Mouse (Mus musculus): Measurements from ENCODE around the gene Foxj3. TPM values are rescaled to one million over a fixed set of nuclear protein-coding genes. Genes with fewer than 3 reads are reported as not detected.

The Foxj3 gene
- polyA plus RNA-seq, 1 experiment: 13.1 TPM

GRCm38 (mm10) chr4:119663409-119664095 is 126.7 kb downstream of the Foxj3 start:
- Histone ChIP-seq H3K4me3 (no peak overlapping the region), H3K79me2 (ENCODE audit: control insufficient read depth, insufficient read depth) (no peaks in the 10 kb centered on the region), H3K36me3 (ENCODE audit: control insufficient read depth, insufficient read depth) (no peaks in the 10 kb centered on the region), H3ac (ENCODE audit: control insufficient read depth, insufficient read length) (no peak overlapping the region), H3K27me3 (ENCODE audit: control insufficient read depth, insufficient read depth, insufficient read length) (peaks cover 3% of the 10 kb centered on the region), H3K4me2 (ENCODE audit: low read depth) (peak overlapping the region; percentile 48)
- no peak for TF ChIP-seq POLR2A (IDR thresholded peaks at IDR 0.05; ENCODE audit: insufficient read length, low read depth)
- TF ChIP-seq MYOG (IDR thresholded peaks at IDR 0.05; ENCODE audit: control insufficient read depth in 1 of 3, insufficient read depth in 1 of 3, insufficient read length in 2 of 3, low read depth in 2 of 3): no peak
- TF ChIP-seq REST (IDR thresholded peaks at IDR 0.05; ENCODE audit: insufficient read depth, insufficient read length): no peak
- no peak for TF ChIP-seq USF1 (IDR thresholded peaks at IDR 0.05; ENCODE audit: low read depth)
- no peak for TF ChIP-seq SRF (IDR thresholded peaks at IDR 0.05; ENCODE audit: control insufficient read depth, insufficient read length, low read depth)
- TF ChIP-seq CEBPB (IDR thresholded peaks at IDR 0.05; ENCODE audit: insufficient read depth, poor library complexity, severe bottlenecking): no peak
- TF ChIP-seq POLR2AphosphoS2 (IDR thresholded peaks at IDR 0.05; ENCODE audit: insufficient read length, low read depth): no peak
- TF ChIP-seq MAX (IDR thresholded peaks at IDR 0.05; ENCODE audit: low read depth): no peak
- TF ChIP-seq TCF3 (IDR thresholded peaks at IDR 0.05; ENCODE audit: insufficient read length, low read depth): no peak
- no peak for TF ChIP-seq TCF12 (IDR thresholded peaks at IDR 0.05; ENCODE audit: insufficient read depth, poor library complexity, severe bottlenecking)
- TF ChIP-seq E2F4 (IDR thresholded peaks at IDR 0.05; ENCODE audit: insufficient read depth): no peak
- no peak for TF ChIP-seq MYOD1 (IDR thresholded peaks at IDR 0.05; ENCODE audit: control insufficient read depth in 1 of 3, insufficient read length in 2 of 3, low read depth in 2 of 3)

DNA sequence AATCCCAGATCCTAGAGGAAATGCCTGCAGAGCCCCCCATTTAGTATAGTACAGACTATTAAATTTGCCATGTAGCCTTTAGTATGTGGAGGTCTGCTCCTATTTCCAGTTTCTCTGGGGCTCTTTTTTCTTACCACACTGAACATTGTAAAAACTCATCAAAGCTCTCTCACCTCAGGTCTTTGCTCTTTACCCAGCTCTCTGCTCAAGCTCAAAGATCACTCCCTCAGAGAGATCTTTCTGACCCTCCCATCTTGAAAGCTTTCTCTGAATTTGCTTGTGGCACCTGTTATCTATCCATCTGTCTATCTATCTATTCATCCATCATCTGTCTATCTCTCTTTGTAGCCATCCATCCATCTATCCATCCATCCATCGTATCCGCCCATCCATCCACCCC is 128.4 kb downstream of the Foxj3 start:
- no peak overlapping the region for H3K4me3 ChIP-seq

GRCm38 (mm10) chr4:119666116-119666515 is 129.3 kb downstream of the Foxj3 start:
- Histone ChIP-seq H3K79me2 (ENCODE audit: control insufficient read depth, insufficient read depth) (no peaks in the 10 kb centered on the region), H3ac (ENCODE audit: control insufficient read depth, insufficient read length) (no peak overlapping the region), H3K4me2 (ENCODE audit: low read depth) (no peak overlapping the region), H3K27me3 (ENCODE audit: control insufficient read depth, insufficient read depth, insufficient read length) (peaks cover 25% of the 10 kb centered on the region), H3K36me3 (ENCODE audit: control insufficient read depth, insufficient read depth) (no peaks in the 10 kb centered on the region), H3K4me3 (no peak overlapping the region)
- TF ChIP-seq POLR2A (IDR thresholded peaks at IDR 0.05; ENCODE audit: insufficient read length, low read depth) (no peak), POLR2AphosphoS2 (IDR thresholded peaks at IDR 0.05; ENCODE audit: insufficient read length, low read depth) (no peak), USF1 (IDR thresholded peaks at IDR 0.05; ENCODE audit: low read depth) (no peak), REST (IDR thresholded peaks at IDR 0.05; ENCODE audit: insufficient read depth, insufficient read length) (no peak), MYOG (IDR thresholded peaks at IDR 0.05; ENCODE audit: control insufficient read depth in 1 of 3, insufficient read depth in 1 of 3, insufficient read length in 2 of 3, low read depth in 2 of 3) (no peak), E2F4 (IDR thresholded peaks at IDR 0.05; ENCODE audit: insufficient read depth) (no peak), MAX (IDR thresholded peaks at IDR 0.05; ENCODE audit: low read depth) (no peak), SRF (IDR thresholded peaks at IDR 0.05; ENCODE audit: control insufficient read depth, insufficient read length, low read depth) (no peak), MYOD1 (IDR thresholded peaks at IDR 0.05; ENCODE audit: control insufficient read depth in 1 of 3, insufficient read length in 2 of 3, low read depth in 2 of 3) (no peak)

More for the DNA sequence above, 128.4 kb downstream of the Foxj3 start:
- no peaks in the 10 kb centered on the region for H3K36me3 ChIP-seq (ENCODE audit: control insufficient read depth, insufficient read depth)
- no peak overlapping the region for H3ac ChIP-seq (ENCODE audit: control insufficient read depth, insufficient read length)
- TF ChIP-seq POLR2A (IDR thresholded peaks at IDR 0.05; ENCODE audit: insufficient read length, low read depth): no peak
- TF ChIP-seq POLR2AphosphoS2 (IDR thresholded peaks at IDR 0.05; ENCODE audit: insufficient read length, low read depth): no peak
- TF ChIP-seq E2F4 (IDR thresholded peaks at IDR 0.05; ENCODE audit: insufficient read depth): no peak
- no peak for TF ChIP-seq SRF (IDR thresholded peaks at IDR 0.05; ENCODE audit: control insufficient read depth, insufficient read length, low read depth)
- no peak for TF ChIP-seq USF1 (IDR thresholded peaks at IDR 0.05; ENCODE audit: low read depth)
- no peak for TF ChIP-seq MYOD1 (IDR thresholded peaks at IDR 0.05; ENCODE audit: control insufficient read depth in 1 of 3, insufficient read length in 2 of 3, low read depth in 2 of 3)
- TF ChIP-seq REST (IDR thresholded peaks at IDR 0.05; ENCODE audit: insufficient read depth, insufficient read length): no peak
- TF ChIP-seq TCF12 (IDR thresholded peaks at IDR 0.05; ENCODE audit: insufficient read depth, poor library complexity, severe bottlenecking): no peak
- no peak for TF ChIP-seq TCF3 (IDR thresholded peaks at IDR 0.05; ENCODE audit: insufficient read length, low read depth)
- no peak overlapping the region for H3K4me2 ChIP-seq (ENCODE audit: low read depth)
- no peaks in the 10 kb centered on the region for H3K79me2 ChIP-seq (ENCODE audit: control insufficient read depth, insufficient read depth)
- peaks cover 16% of the 10 kb centered on the region for H3K27me3 ChIP-seq (ENCODE audit: control insufficient read depth, insufficient read depth, insufficient read length)

- Histone ChIP-seq H3K79me2 (ENCODE audit: control insufficient read depth, insufficient read depth) (no peaks in the 10 kb centered on the region), H3K4me3 (no peak overlapping the region), H3K27me3 (ENCODE audit: control insufficient read depth, insufficient read depth, insufficient read length) (peaks cover 26% of the 10 kb centered on the region), H3K4me2 (ENCODE audit: low read depth) (no peak overlapping the region), H3ac (ENCODE audit: control insufficient read depth, insufficient read length) (no peak overlapping the region), H3K36me3 (ENCODE audit: control insufficient read depth, insufficient read depth) (no peaks in the 10 kb centered on the region)
- TF ChIP-seq REST (IDR thresholded peaks at IDR 0.05; ENCODE audit: insufficient read depth, insufficient read length): no peak
- no peak for TF ChIP-seq SRF (IDR thresholded peaks at IDR 0.05; ENCODE audit: control insufficient read depth, insufficient read length, low read depth)
- no peak for TF ChIP-seq E2F4 (IDR thresholded peaks at IDR 0.05; ENCODE audit: insufficient read depth)
- no peak for TF ChIP-seq POLR2AphosphoS2 (IDR thresholded peaks at IDR 0.05; ENCODE audit: insufficient read length, low read depth)
- TF ChIP-seq MYOG (IDR thresholded peaks at IDR 0.05; ENCODE audit: control insufficient read depth in 1 of 3, insufficient read depth in 1 of 3, insufficient read length in 2 of 3, low read depth in 2 of 3): no peak
- no peak for TF ChIP-seq POLR2A (IDR thresholded peaks at IDR 0.05; ENCODE audit: insufficient read length, low read depth)
- TF ChIP-seq TCF3 (IDR thresholded peaks at IDR 0.05; ENCODE audit: insufficient read length, low read depth): no peak
- TF ChIP-seq USF1 (IDR thresholded peaks at IDR 0.05; ENCODE audit: low read depth): no peak
- no peak for TF ChIP-seq MYOD1 (IDR thresholded peaks at IDR 0.05; ENCODE audit: control insufficient read depth in 1 of 3, insufficient read length in 2 of 3, low read depth in 2 of 3)
- no peak for TF ChIP-seq CEBPB (IDR thresholded peaks at IDR 0.05; ENCODE audit: insufficient read depth, poor library complexity, severe bottlenecking)
- TF ChIP-seq MAX (IDR thresholded peaks at IDR 0.05; ENCODE audit: low read depth): no peak
- TF ChIP-seq TCF12 (IDR thresholded peaks at IDR 0.05; ENCODE audit: insufficient read depth, poor library complexity, severe bottlenecking): no peak
These were observed 130.7 kb downstream of the Foxj3 start for GRCm38 (mm10) chr4:119667454-119667853.
